Mouse (Mus musculus) cerebellum, adult 9-10 months (tissue): ENCODE data around the gene Gm21095.
"Not testable (repeated sequence)": the region's sequence is repeated elsewhere in the genome, so short reads cannot be mapped to it uniquely, and the experiment has no call there.

ENCODE experiments used
- DNase-seq: peaks from one replicate; pipeline ENCODE4 v3.0.0; 2022

Gene Gm21095

DNA sequence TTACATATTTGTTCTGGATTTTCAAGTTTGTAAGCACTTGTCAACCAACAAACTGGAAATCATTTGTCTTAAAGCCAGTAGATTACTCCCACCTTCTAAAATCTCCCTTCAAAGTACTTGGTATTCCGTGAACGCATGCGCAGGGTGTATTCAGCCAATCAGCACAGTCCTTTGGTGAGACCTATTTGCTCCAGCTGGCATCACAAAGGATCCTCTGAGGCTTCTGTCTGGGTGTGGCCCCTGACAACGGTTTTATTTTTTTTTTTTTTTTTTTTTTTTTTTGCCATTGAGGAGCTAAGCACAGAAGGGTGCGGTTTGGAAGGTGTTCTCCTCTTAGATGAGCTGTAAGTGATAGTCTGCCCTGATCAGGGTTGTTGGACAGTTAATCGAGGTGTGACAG is at the start of gene Gm21095:
TSS of gene Gm21095 (plus strand) at position 301 of the 400 bp plus-strand sequence.
- not testable (repeated sequence) for DNase-seq
